Mouse (Mus musculus): Measurements from ENCODE around the gene Fam19a1. TPM values are rescaled to one million over a fixed set of nuclear protein-coding genes. Genes with fewer than 3 reads are reported as not detected.

The Fam19a1 gene
- polyA plus RNA-seq, 1 experiment from 2014 or later, result 46.4 TPM

GRCm38 (mm10) chr6:96435545-96435944 lies 322.6 kb downstream of the Fam19a1 start:
- 58% methylated on average over 2 of the region's 2 CpGs for WGBS
- H3K4me2 ChIP-seq (ENCODE audit: low read depth, low read length), result no peak overlapping the region
- no peak overlapping the region for H3K27ac ChIP-seq (ENCODE audit: low read depth, low read length)
- no peaks in the 10 kb centered on the region for H3K27me3 ChIP-seq (ENCODE audit: control insufficient read depth, insufficient read depth, low read length)
- H3K9ac ChIP-seq (replicated peaks; ENCODE audit: low read depth, low read length), result no peak overlapping the region
- H3K36me3 ChIP-seq (ENCODE audit: control insufficient read depth, insufficient read depth, low read length), result no peaks in the 10 kb centered on the region
- H3K4me3 ChIP-seq (ENCODE audit: low read depth, low read length), result no peak overlapping the region
- no peaks in the 10 kb centered on the region for H3K4me1 ChIP-seq (ENCODE audit: control insufficient read depth, insufficient read depth, low read length)
- H3K9me3 ChIP-seq (ENCODE audit: control insufficient read depth, low read length), result no peaks in the 10 kb centered on the region
- no peak for ATAC-seq (ENCODE audit: low read depth)

GRCm38 (mm10) chr6:96437814-96438213 lies 324.9 kb downstream of the Fam19a1 start:
- Histone ChIP-seq H3K4me1 (ENCODE audit: control insufficient read depth, insufficient read depth, low read length) (no peaks in the 10 kb centered on the region), H3K9ac (replicated peaks; ENCODE audit: low read depth, low read length) (no peak overlapping the region), H3K4me2 (ENCODE audit: low read depth, low read length) (no peak overlapping the region), H3K4me3 (ENCODE audit: low read depth, low read length) (no peak overlapping the region), H3K27ac (ENCODE audit: low read depth, low read length) (no peak overlapping the region), H3K27me3 (ENCODE audit: control insufficient read depth, insufficient read depth, low read length) (no peaks in the 10 kb centered on the region), H3K36me3 (ENCODE audit: control insufficient read depth, insufficient read depth, low read length) (no peaks in the 10 kb centered on the region), H3K9me3 (ENCODE audit: control insufficient read depth, low read length) (no peaks in the 10 kb centered on the region)
- 51% methylated on average over 3 of the region's 3 CpGs for WGBS
- no peak for ATAC-seq (ENCODE audit: low read depth)

DNA sequence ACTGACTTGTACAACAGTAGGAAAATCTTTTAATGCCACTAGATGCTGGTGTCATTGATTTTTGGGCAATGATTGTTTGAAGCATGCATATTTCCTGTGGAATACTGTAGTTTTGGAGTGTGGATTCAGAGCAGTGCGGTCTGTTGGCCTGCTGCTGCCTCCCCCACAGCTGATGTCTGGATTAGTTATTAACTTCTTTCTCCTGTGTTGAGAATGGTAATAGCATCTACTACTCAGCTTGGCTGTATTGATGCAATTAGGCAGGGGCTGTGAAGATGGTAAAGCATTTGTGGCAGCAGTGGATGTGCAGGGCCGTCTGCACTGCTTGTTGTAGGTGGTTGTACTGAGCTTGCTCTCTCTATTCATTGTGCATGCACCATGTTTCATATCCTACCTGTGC lies 326.5 kb downstream of the Fam19a1 start:
- no peak overlapping the region for H3K9ac ChIP-seq (replicated peaks; ENCODE audit: low read depth, low read length)
- H3K4me3 ChIP-seq (ENCODE audit: low read depth, low read length), result no peak overlapping the region
- no peaks in the 10 kb centered on the region for H3K4me1 ChIP-seq (ENCODE audit: control insufficient read depth, insufficient read depth, low read length)
- no peaks in the 10 kb centered on the region for H3K36me3 ChIP-seq (ENCODE audit: control insufficient read depth, insufficient read depth, low read length)
- no peaks in the 10 kb centered on the region for H3K27me3 ChIP-seq (ENCODE audit: control insufficient read depth, insufficient read depth, low read length)
- ATAC-seq (ENCODE audit: low read depth), result no peak
- H3K4me2 ChIP-seq (ENCODE audit: low read depth, low read length), result no peak overlapping the region
- H3K9me3 ChIP-seq (ENCODE audit: control insufficient read depth, low read length), result no peaks in the 10 kb centered on the region
- WGBS, result 56% methylated on average over 2 of the region's 2 CpGs
- H3K27ac ChIP-seq (ENCODE audit: low read depth, low read length), result no peak overlapping the region

DNA sequence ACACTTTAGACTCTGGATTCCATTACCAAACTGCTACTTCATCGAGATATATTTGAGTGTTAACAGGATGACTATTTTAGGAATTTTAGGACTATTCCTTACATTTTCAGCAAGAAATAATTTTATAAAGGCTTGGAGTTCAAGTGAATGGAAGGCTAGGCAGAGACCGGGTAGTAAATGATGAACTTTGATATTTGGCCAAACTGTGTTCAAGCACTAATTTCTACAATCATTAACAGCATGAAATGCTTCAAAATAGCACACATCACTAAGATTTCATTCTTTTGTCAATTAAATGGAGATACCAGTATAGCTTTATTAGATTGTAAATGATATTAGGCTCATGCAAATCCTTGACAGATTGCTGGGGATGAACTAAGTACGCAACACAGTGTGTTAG lies 329.0 kb downstream of the Fam19a1 start:
- no peaks in the 10 kb centered on the region for H3K36me3 ChIP-seq (ENCODE audit: control insufficient read depth, insufficient read depth, low read length)
- no peak for ATAC-seq (ENCODE audit: low read depth)
- H3K4me1 ChIP-seq (ENCODE audit: control insufficient read depth, insufficient read depth, low read length), result no peaks in the 10 kb centered on the region
- H3K4me2 ChIP-seq (ENCODE audit: low read depth, low read length), result no peak overlapping the region
- H3K27me3 ChIP-seq (ENCODE audit: control insufficient read depth, insufficient read depth, low read length), result no peaks in the 10 kb centered on the region
- H3K9me3 ChIP-seq (ENCODE audit: control insufficient read depth, low read length), result no peaks in the 10 kb centered on the region
- H3K27ac ChIP-seq (ENCODE audit: low read depth, low read length), result no peak overlapping the region
- no peak overlapping the region for H3K9ac ChIP-seq (replicated peaks; ENCODE audit: low read depth, low read length)
- whole genome bisulfite sequencing, result 94% methylated on average over 3 of the region's 3 CpGs
- H3K4me3 ChIP-seq (ENCODE audit: low read depth, low read length), result no peak overlapping the region

GRCm38 (mm10) chr6:96447466-96447865 lies 334.5 kb downstream of the Fam19a1 start:
- Histone ChIP-seq H3K4me3 (ENCODE audit: low read depth, low read length) (no peak overlapping the region), H3K4me2 (ENCODE audit: low read depth, low read length) (no peak overlapping the region), H3K9ac (replicated peaks; ENCODE audit: low read depth, low read length) (no peak overlapping the region), H3K36me3 (ENCODE audit: control insufficient read depth, insufficient read depth, low read length) (no peaks in the 10 kb centered on the region), H3K4me1 (ENCODE audit: control insufficient read depth, insufficient read depth, low read length) (no peaks in the 10 kb centered on the region), H3K27me3 (ENCODE audit: control insufficient read depth, insufficient read depth, low read length) (no peaks in the 10 kb centered on the region), H3K9me3 (ENCODE audit: control insufficient read depth, low read length) (no peaks in the 10 kb centered on the region), H3K27ac (ENCODE audit: low read depth, low read length) (no peak overlapping the region)
- no peak for ATAC-seq (ENCODE audit: low read depth)
- WGBS, result 86% methylated on average over 4 of the region's 4 CpGs

GRCm38 (mm10) chr6:96456266-96456665 lies 343.3 kb downstream of the Fam19a1 start:
- Histone ChIP-seq H3K4me3 (ENCODE audit: low read depth, low read length) (no peak overlapping the region), H3K27ac (ENCODE audit: low read depth, low read length) (no peak overlapping the region), H3K4me2 (ENCODE audit: low read depth, low read length) (no peak overlapping the region), H3K27me3 (ENCODE audit: control insufficient read depth, insufficient read depth, low read length) (no peaks in the 10 kb centered on the region), H3K4me1 (ENCODE audit: control insufficient read depth, insufficient read depth, low read length) (no peaks in the 10 kb centered on the region), H3K9me3 (ENCODE audit: control insufficient read depth, low read length) (no peaks in the 10 kb centered on the region), H3K9ac (replicated peaks; ENCODE audit: low read depth, low read length) (no peak overlapping the region), H3K36me3 (ENCODE audit: control insufficient read depth, insufficient read depth, low read length) (no peaks in the 10 kb centered on the region)
- 86% methylated on average over 1 of the region's 1 CpGs for WGBS
- ATAC-seq (ENCODE audit: low read depth), result no peak

DNA sequence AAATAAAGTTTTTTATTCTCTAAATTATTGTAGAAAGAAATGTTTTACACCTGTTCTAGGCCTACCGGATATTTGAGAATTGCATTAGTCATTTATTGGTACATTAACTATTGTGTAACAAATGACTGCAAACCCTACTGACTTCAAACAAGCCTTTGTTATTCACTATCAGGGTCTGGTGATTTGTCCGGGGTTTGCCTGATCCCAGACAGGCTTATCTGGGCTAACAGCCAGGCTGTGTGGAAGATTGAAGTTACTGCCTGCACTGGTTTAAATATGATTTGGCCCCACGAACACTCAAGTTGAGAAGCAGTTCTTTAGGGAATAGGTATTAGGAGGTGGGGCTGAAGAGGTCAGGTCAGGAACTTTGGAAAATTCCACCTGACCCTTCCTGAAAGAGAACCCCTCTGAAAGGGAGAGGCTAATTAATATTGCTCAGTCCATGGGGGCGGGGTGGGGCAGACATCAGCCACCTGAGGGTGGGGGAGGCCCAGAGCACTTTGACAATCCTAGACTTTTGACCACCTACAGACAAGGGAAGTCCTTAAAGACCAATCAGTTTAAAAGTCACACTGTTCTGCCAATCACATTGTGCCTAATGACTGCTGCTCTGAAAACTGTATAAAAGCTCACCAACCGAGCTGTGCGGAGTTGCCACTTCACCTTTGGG lies 344.8 kb downstream of the Fam19a1 start:
- no peak for ATAC-seq (ENCODE audit: low read depth)
- Histone ChIP-seq H3K27me3 (ENCODE audit: control insufficient read depth, insufficient read depth, low read length) (no peaks in the 10 kb centered on the region), H3K4me2 (ENCODE audit: low read depth, low read length) (no peak overlapping the region), H3K9me3 (ENCODE audit: control insufficient read depth, low read length) (no peaks in the 10 kb centered on the region), H3K4me1 (ENCODE audit: control insufficient read depth, insufficient read depth, low read length) (no peaks in the 10 kb centered on the region), H3K36me3 (ENCODE audit: control insufficient read depth, insufficient read depth, low read length) (no peaks in the 10 kb centered on the region), H3K27ac (ENCODE audit: low read depth, low read length) (no peak overlapping the region), H3K4me3 (ENCODE audit: low read depth, low read length) (no peak overlapping the region), H3K9ac (replicated peaks; ENCODE audit: low read depth, low read length) (no peak overlapping the region)
- WGBS, result 34% methylated on average over 6 of the region's 6 CpGs

- Histone ChIP-seq H3K27ac (ENCODE audit: low read depth, low read length) (no peak overlapping the region), H3K4me1 (ENCODE audit: control insufficient read depth, insufficient read depth, low read length) (no peaks in the 10 kb centered on the region), H3K4me2 (ENCODE audit: low read depth, low read length) (no peak overlapping the region), H3K9me3 (ENCODE audit: control insufficient read depth, low read length) (no peaks in the 10 kb centered on the region), H3K9ac (replicated peaks; ENCODE audit: low read depth, low read length) (no peak overlapping the region), H3K36me3 (ENCODE audit: control insufficient read depth, insufficient read depth, low read length) (no peaks in the 10 kb centered on the region), H3K27me3 (ENCODE audit: control insufficient read depth, insufficient read depth, low read length) (no peaks in the 10 kb centered on the region), H3K4me3 (ENCODE audit: low read depth, low read length) (no peak overlapping the region)
- 85% methylated on average over 4 of the region's 4 CpGs for WGBS
- no peak for ATAC-seq (ENCODE audit: low read depth)
Observed at GRCm38 (mm10) chr6:96459041-96459440, 346.1 kb downstream of the Fam19a1 start.

DNA sequence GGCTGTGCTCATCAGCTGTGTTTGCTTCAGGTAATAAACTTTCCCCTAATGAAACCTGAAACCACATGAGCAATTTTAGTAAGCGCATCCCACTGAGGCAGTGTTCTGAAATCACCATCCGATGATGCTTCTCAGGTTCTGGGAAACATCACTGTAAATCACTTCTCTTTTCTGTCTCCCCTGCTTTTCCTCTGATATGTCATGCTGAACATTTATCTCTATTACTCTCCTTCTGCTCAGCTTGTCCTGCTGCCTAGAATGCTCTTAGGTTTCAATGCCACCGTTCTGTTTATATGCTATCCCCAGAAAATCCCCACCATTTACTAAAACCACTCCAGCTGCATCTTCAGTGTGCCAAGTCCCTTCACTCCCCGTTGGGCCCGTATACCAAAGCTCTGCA lies 386.5 kb downstream of the Fam19a1 start:
- H3K27ac ChIP-seq (ENCODE audit: low read depth, low read length), result no peak overlapping the region
- no peak overlapping the region for H3K4me2 ChIP-seq (ENCODE audit: low read depth, low read length)
- no peaks in the 10 kb centered on the region for H3K9me3 ChIP-seq (ENCODE audit: control insufficient read depth, low read length)
- H3K36me3 ChIP-seq (ENCODE audit: control insufficient read depth, insufficient read depth, low read length), result no peaks in the 10 kb centered on the region
- H3K9ac ChIP-seq (replicated peaks; ENCODE audit: low read depth, low read length), result no peak overlapping the region
- H3K4me1 ChIP-seq (ENCODE audit: control insufficient read depth, insufficient read depth, low read length), result no peaks in the 10 kb centered on the region
- no peaks in the 10 kb centered on the region for H3K27me3 ChIP-seq (ENCODE audit: control insufficient read depth, insufficient read depth, low read length)
- ATAC-seq (ENCODE audit: low read depth), result no peak
- 73% methylated on average over 5 of the region's 5 CpGs for WGBS
- H3K4me3 ChIP-seq (ENCODE audit: low read depth, low read length), result no peak overlapping the region
